Mouse (Mus musculus) midbrain, embryonic 14.5 days (tissue): ENCODE measurements around the gene Rab6b. TPM values are rescaled to one million over a fixed set of nuclear protein-coding genes. Genes with fewer than 3 reads are reported as not detected.

Source experiments
- ATAC-seq: fragments of 200-750 bp; cut with Nextera tagmentation; 2 replicates; pipeline ENCODE4 v1.8.0; 2017; ENCODE audit warnings: moderate number of reproducible peaks, moderate library complexity; ENCODE audit not compliant: low FRiP score, low TSS enrichment
- DNase-seq: peaks from one replicate; pipeline ENCODE4 v3.0.0-alpha.2; 2015
- H3K27ac ChIP-seq: fragments of 300-500 bp; sonication (generic); replicated peaks from 2 replicates; pipeline ENCODE4 v1.5.1; 2014; ENCODE audit warnings: mild to moderate bottlenecking, low read depth, low read length, moderate library complexity
- H3K27me3 ChIP-seq: fragments of 300-500 bp; sonication (generic); 2 replicates; pipeline ENCODE4 v1.6.1; 2014; ENCODE audit warnings: low read length, control low read depth, mixed read lengths; ENCODE audit not compliant: control insufficient read depth, insufficient read depth
- H3K36me3 ChIP-seq: fragments of 300-500 bp; sonication (generic); 2 replicates; pipeline ENCODE4 v1.6.1; 2014; ENCODE audit warnings: low read length, control low read depth; ENCODE audit not compliant: control insufficient read depth, insufficient read depth
- H3K4me1 ChIP-seq: fragments of 300-500 bp; sonication (generic); 2 replicates; pipeline ENCODE4 v1.6.1; 2014; ENCODE audit warnings: mild to moderate bottlenecking, antibody characterized with exemption, low read length, control low read depth; ENCODE audit not compliant: control insufficient read depth, insufficient read depth
- H3K4me2 ChIP-seq: fragments of 300-500 bp; sonication (generic); 2 replicates; pipeline ENCODE4 v1.6.1; 2014; ENCODE audit warnings: mild to moderate bottlenecking, low read length, moderate library complexity
- H3K4me3 ChIP-seq: fragments of 300-500 bp; sonication (generic); replicated peaks from 2 replicates; pipeline ENCODE4 v1.5.1; 2014; ENCODE audit warnings: low read depth, low read length
- H3K9ac ChIP-seq: fragments of 300-500 bp; sonication (generic); replicated peaks from 2 replicates; pipeline ENCODE4 v1.6.1; 2014; ENCODE audit warnings: mild to moderate bottlenecking, low read length, moderate library complexity
- H3K9me3 ChIP-seq: fragments of 300-500 bp; sonication (generic); 2 replicates; pipeline ENCODE4 v1.6.1; 2016; ENCODE audit warnings: low read length, control low read depth, mixed read lengths; ENCODE audit not compliant: control insufficient read depth
- WGBS: fragments of 180-500 bp; shearing (Covaris S2); extraction: QIAGEN DNeasy Blood & Tissue Kit; methylation state at CpG from one replicate; pipeline ENCODE4 v1.1.7; 2014; 5-methylcytosine and 5-hydroxymethylcytosine counted together
- polyA plus RNA-seq: library from polyadenylated mRNA; unstranded; fragments of >200 nt; fragmentation: Nextera tagmentation; extraction: Ambion mirVana; gene quantifications from 2 replicates; pipeline ENCODE4 v1.2.1, GENCODE M21; 2014

Rab6b gene
- polyA plus RNA-seq, 1 experiment from 2014 or later, result 64.2 TPM

DNA sequence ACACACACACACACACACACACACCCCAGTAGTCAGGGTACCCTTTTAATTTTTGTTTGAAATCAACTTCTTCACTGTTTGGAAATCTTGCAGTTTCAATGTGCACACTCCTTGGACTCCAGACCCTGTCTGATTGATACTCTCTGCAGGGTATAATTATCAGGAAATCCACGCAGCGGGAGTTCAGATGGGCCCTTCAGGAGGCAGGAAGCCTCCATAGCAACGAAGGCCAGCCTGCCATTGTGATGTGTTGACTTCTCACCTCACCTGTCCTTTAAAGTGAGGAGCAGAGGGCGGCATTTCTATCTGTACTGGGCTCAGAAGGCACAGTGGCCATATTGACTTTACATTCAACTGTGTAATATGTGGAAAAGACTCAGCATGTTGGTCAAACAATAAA, 73.3 kb downstream of the Rab6b start:
- Histone ChIP-seq H3K4me2 (no peak overlapping the region), H3K9ac (no peak overlapping the region), H3K27ac (no peak overlapping the region), H3K4me3 (no peak overlapping the region), H3K9me3 (no peaks in the 10 kb centered on the region), H3K36me3 (peaks cover 48% of the 10 kb centered on the region), H3K4me1 (peaks cover 10% of the 10 kb centered on the region; the same call in 1 of the 2 replicates), H3K27me3 (no peaks in the 10 kb centered on the region)
- DNase-seq (no peak), ATAC-seq (no peak)
- WGBS, result 77% methylated on average over 4 of the region's 4 CpGs

DNA sequence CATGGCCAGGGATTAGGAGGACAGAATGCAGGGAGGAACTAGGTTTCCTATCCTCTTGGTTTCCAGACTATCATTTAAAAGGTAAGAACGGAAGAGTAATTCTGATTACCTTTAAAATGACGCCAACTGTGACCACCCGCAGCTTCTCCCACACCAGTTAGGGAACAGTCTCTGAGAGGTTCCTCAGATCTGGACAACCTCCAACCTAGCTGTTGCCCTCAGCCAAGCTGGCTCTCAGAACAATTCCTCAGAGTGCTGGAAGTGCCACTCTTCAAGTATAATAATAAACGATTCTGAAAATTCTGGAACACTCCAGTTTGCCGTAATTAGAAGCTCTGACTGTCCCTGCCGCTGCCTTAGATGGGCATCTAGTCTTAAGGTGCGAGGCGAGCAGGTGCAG, 74.4 kb downstream of the Rab6b start:
- Histone ChIP-seq H3K27ac (no peak overlapping the region), H3K36me3 (peaks cover 54% of the 10 kb centered on the region), H3K9me3 (no peaks in the 10 kb centered on the region), H3K27me3 (no peaks in the 10 kb centered on the region), H3K4me2 (no peak overlapping the region), H3K4me3 (no peak overlapping the region), H3K4me1 (0 out of 2 replicates have a peak, but pooled peaks cover 3% of the 10 kb centered on the region), H3K9ac (no peak overlapping the region)
- DNase-seq, result no peak
- ATAC-seq, result no peak
- WGBS, result 95% methylated on average over 8 of the region's 8 CpGs

DNA sequence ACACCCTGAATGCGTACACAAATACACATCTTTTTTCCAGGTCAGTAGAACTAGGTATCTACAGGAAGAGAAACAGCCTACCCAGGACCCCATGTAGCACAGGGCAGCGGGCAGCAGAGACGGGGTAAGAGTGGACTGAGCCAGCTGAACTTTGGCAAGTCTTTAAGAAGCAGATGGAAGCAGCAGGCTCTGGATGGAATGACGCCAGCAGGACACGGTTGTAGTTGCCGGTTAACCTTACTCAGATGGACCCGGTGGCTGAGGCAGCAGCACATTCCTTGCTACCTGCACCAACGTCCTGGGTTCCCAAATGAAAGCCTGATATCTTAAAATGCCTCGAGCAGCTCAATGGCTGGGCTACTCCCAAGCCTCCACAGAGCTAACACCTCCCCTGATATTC, 75.2 kb downstream of the Rab6b start:
- Histone ChIP-seq H3K9me3 (no peaks in the 10 kb centered on the region), H3K9ac (no peak overlapping the region), H3K4me1 (no peaks in the 10 kb centered on the region), H3K4me3 (no peak overlapping the region), H3K27ac (no peak overlapping the region), H3K36me3 (peaks cover 61% of the 10 kb centered on the region), H3K27me3 (no peaks in the 10 kb centered on the region), H3K4me2 (no peak overlapping the region)
- DNase-seq (no peak), ATAC-seq (no peak)
- WGBS, result 75% methylated on average over 9 of the region's 9 CpGs

DNA sequence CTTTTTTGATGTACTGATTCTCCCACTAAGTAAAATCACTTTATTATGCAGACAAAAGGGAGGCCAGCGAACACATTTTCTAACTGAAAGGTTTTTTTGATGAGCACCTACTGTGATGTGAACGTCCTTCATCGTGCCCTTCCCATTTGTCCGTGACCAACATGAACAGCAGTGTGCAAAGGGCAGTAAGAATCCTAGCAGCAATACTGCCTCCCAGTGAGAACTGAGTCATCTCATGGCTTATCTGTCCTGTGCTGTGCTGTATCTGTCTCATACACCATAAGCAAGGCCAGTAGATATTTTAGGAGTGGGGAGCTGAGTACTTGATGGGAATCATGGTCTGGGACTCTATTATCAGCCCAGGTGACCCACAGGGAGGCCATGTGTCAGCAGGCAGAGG, 76.8 kb downstream of the Rab6b start:
- no peak for ATAC-seq
- no peak overlapping the region for H3K4me3 ChIP-seq
- H3K9ac ChIP-seq, result no peak overlapping the region
- H3K4me1 ChIP-seq, result no peaks in the 10 kb centered on the region
- peaks cover 55% of the 10 kb centered on the region for H3K36me3 ChIP-seq
- no peak overlapping the region for H3K27ac ChIP-seq
- no peak for DNase-seq
- no peak overlapping the region for H3K4me2 ChIP-seq
- WGBS, result 79% methylated on average over 4 of the region's 4 CpGs
- no peaks in the 10 kb centered on the region for H3K27me3 ChIP-seq
- no peaks in the 10 kb centered on the region for H3K9me3 ChIP-seq

DNA sequence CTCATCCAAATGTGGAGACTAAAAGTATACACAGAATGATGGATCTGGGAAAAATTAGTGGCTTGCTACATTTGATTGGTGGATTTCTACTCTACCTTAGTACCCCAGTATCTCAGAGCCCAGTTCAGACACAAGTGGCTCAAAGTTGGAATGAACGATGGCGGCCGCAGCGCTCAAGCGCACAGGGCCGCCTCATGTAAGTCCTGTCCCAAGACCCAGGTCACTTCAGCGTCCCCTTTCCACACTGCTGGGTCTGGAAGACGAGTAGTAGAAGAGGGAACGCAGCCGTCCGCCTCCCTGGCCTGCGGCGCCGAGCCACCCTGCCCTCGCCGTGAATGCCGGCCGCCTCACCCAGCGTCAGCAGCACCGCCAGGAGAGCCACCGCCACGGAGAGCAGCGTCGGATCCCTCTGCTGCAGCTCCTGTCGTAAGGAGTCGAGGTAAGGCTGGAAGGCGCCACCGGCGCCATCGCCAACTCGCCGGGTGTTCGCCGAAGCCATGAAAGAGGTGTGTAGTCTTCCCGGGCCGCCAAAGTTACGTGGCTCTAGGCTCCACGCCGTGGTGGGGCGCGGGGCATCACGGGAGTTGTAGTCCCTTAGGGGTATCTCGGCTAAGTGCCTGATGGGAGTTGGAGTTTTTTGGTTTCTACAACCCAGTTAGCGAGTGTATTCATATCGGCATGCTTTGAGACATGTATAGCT, 90.1 kb downstream of the Rab6b start, which contains the start of gene Srprb:
TSS of gene Srprb (minus strand) at position 577 of the 700 bp plus-strand sequence.
- H3K27ac ChIP-seq, result peak within 1 kb of the TSS; percentile 79
- peak; percentile 98 for DNase-seq
- WGBS, result under 1% methylated on average over 45 of the region's 45 CpGs

DNA sequence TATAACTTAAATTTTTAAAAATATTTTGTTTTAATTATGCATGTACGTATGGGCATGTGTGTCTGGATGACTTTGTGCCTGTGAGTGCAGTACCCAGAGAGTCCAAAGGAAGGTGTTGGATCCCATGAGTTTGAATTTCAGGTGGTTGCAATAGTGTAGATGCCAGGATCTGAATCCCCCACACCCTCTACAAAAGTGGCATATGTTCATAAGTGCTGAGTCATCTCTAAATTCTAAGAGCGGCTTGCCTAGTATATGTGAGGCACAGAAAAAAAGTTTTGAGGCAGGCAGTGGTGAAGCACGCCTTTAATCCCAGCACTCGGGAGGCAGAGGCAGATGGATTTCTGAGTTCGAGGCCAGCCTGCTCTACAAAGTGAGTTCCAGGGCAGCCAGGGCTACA, 94.2 kb downstream of the Rab6b start:
- Histone ChIP-seq H3K4me3 (no peak overlapping the region), H3K27me3 (no peaks in the 10 kb centered on the region), H3K9me3 (no peaks in the 10 kb centered on the region), H3K4me1 (peaks cover 4% of the 10 kb centered on the region; the same call in 1 of the 2 replicates), H3K4me2 (no peak overlapping the region), H3K36me3 (no peaks in the 10 kb centered on the region), H3K9ac (no peak overlapping the region), H3K27ac (no peak overlapping the region)
- 84% methylated on average over 5 of the region's 5 CpGs for WGBS
- ATAC-seq (no peak), DNase-seq (no peak)

More for the DNA sequence above, 90.1 kb downstream of the Rab6b start, which contains the start of gene Srprb:
- Histone ChIP-seq H3K4me1 (peaks cover 4% of the 10 kb centered on the region; the same call in 1 of the 2 replicates), H3K27me3 (no peaks in the 10 kb centered on the region), H3K4me3 (peak within 1 kb of the TSS; percentile 80), H3K9ac (peak within 1 kb of the TSS; percentile 66), H3K9me3 (no peaks in the 10 kb centered on the region), H3K4me2 (peak within 1 kb of the TSS; percentile 63), H3K36me3 (peaks cover 22% of the 10 kb centered on the region)
- peak; percentile 97 for ATAC-seq

DNA sequence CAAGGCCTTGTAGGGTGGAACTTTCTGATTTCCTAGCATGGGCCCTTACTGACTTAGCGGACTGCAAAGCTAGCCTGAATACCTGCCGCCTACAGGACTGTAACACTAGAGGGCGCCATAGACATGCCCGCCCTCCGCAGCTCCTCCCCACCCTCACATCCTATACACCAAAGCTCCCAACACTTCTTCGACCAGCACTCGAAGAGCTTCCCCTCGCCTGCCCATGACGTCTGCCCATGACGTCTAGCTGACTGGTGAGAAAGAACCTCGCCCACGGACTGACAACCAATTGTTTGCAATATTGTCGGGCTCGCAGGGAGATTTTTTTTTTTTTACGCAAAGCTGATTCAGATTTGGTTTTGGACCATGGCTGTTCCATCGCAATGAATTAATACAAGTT, 96.3 kb downstream of the Rab6b start:
- DNase-seq (peak; percentile 86), ATAC-seq (peak; percentile 71; the same call in 1 of the 2 replicates)
- Histone ChIP-seq H3K4me2 (peak overlapping the region; percentile 45), H3K27ac (no peak overlapping the region), H3K9me3 (no peaks in the 10 kb centered on the region), H3K4me1 (no peaks in the 10 kb centered on the region), H3K4me3 (no peak overlapping the region), H3K36me3 (no peaks in the 10 kb centered on the region), H3K9ac (no peak overlapping the region), H3K27me3 (no peaks in the 10 kb centered on the region)
- whole genome bisulfite sequencing, result 9% methylated on average over 16 of the region's 16 CpGs

DNA sequence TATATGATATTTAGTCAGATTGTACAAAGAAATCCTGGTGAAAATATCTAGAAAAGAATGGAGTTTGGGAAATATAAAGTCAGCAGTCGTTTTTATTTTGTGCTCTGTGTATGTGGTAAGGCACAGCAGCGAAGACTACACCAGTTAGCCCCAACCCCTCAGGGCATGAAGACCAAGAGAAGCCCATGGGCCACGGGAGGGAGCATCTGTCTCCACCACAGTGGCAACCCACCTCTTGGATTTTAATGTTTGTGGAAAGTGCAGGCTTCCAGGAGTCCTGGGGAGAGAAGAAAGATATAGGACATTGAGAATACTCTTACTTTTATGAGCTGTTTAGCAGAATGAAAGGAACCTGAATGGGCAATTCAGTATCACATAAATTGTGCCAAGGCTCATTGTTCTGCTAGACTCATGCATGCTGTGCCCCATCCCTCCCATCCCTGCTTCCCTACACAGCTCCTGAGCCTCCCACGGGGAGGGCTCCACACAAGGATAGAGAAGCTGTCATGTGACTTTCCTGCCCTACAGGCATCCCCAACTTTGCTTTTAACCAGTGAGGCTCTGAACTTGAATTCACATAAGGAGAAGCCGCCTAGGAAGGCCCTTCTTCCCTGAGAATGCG, 97.3 kb downstream of the Rab6b start:
- H3K4me2 ChIP-seq, result no peak overlapping the region
- no peak for DNase-seq
- H3K27me3 ChIP-seq, result no peaks in the 10 kb centered on the region
- H3K4me1 ChIP-seq, result no peaks in the 10 kb centered on the region
- no peak overlapping the region for H3K9ac ChIP-seq
- 45% methylated on average over 6 of the region's 6 CpGs for WGBS
- H3K27ac ChIP-seq, result no peak overlapping the region
- no peak for ATAC-seq
- H3K9me3 ChIP-seq, result no peaks in the 10 kb centered on the region
- H3K36me3 ChIP-seq, result no peaks in the 10 kb centered on the region
- no peak overlapping the region for H3K4me3 ChIP-seq
